Mouse (Mus musculus) spleen, postnatal 36 days (tissue): ENCODE data around the gene Krt32.

Experiments used
- DNase-seq, 2 experiments: peaks; one replicate each; pipeline ENCODE4 v3.0.0; 2022; ENCODE audit warnings: low spot score in 2 of 2, mixed read lengths in 1 of 2

Krt32 gene

GRCm38 (mm10) chr11:100050451-100050850 is 37.6 kb downstream of the Krt32 start, which contains the start of gene Krt31:
TSS of gene Krt31 (minus strand) at chr11:100050551.
- DNase-seq = no peak

- DNase-seq = no peak
Observed at GRCm38 (mm10) chr11:100047193-100047592, 40.8 kb downstream of the Krt32 start.

- DNase-seq = no peak
Observed at GRCm38 (mm10) chr11:100046303-100046866, 41.6 kb downstream of the Krt32 start.

GRCm38 (mm10) chr11:100041454-100041853 is 46.6 kb downstream of the Krt32 start, which contains the start of gene Krt34:
TSS of gene Krt34 (minus strand) at chr11:100041554.
- DNase-seq = no peak
